Mouse (Mus musculus): ENCODE measurements at regions not wholly inside any gene's neighbourhood (a gene's known extent, or its start where the extent isn't known, plus 50 kb on each side); places are given as distances from the start of the nearest gene placed in this dataset.

DNA sequence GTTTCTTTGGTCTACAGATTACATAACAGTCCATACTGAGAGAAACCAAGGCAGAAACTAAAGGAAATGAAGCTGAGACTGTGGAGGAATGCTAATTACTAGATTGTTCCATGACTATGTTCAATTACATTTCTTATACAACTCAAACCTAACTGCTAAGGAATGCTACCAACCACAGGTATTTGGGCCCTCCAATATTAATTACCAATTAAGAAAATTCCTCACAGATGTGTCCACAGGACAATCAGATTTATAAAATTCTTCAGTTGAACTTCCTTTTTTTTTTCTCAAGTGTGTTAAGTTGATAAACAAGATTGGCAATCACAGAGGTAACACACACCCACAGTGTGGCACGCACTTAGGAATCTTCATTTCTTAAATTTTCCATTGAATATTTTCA lies 196.8 kb upstream of the A730009L09Rik start:
- TF ChIP-seq GATA1 (IDR thresholded peaks at IDR 0.05; ENCODE audit: borderline replicate concordance, low read length), result no peak
- TF ChIP-seq FLI1 (IDR thresholded peaks at IDR 0.05; ENCODE audit: low read length), result no peak
